Mouse (Mus musculus): ENCODE data around the gene Mapk6. TPM values are rescaled to one million over a fixed set of nuclear protein-coding genes. Genes with fewer than 3 reads are reported as not detected.
A peak's percentile ranks its signal among the peaks of the same experiment; 100 is the strongest.
"Not testable (repeated sequence)": the region's sequence is repeated elsewhere in the genome, so short reads cannot be mapped to it uniquely, and the experiment has no call there.

Gene Mapk6
- total RNA-seq (2015; ENCODE audit: low replicate concordance) (8.4 and 11.7 TPM in 2 replicates), total RNA-seq (2017; ENCODE audit: low replicate concordance) (4.9 and 17.6 TPM in 2 replicates)

GRCm38 (mm10) chr9:75409852-75410378 lies at the start of gene Mapk6:
Gene Mapk6, minus strand, starts transcription at chr9:75410005.
- ATAC-seq (replicated peaks; ENCODE audit: low FRiP score, poor library complexity, severe bottlenecking) = peak; percentile 92

GRCm38 (mm10) chr9:75455684-75456083 lies 45.9 kb upstream of the Mapk6 start:
- ATAC-seq (replicated peaks; ENCODE audit: low FRiP score, poor library complexity, severe bottlenecking) = no peak

GRCm38 (mm10) chr9:75453994-75454393 lies 44.2 kb upstream of the Mapk6 start:
- ATAC-seq (replicated peaks; ENCODE audit: low FRiP score, poor library complexity, severe bottlenecking) = no peak

GRCm38 (mm10) chr9:75448021-75448420 lies 38.2 kb upstream of the Mapk6 start:
- ATAC-seq (replicated peaks; ENCODE audit: low FRiP score, poor library complexity, severe bottlenecking) = no peak

GRCm38 (mm10) chr9:75446574-75446973 lies 36.8 kb upstream of the Mapk6 start:
- not testable (repeated sequence) for ATAC-seq (replicated peaks; ENCODE audit: low FRiP score, poor library complexity, severe bottlenecking)

DNA sequence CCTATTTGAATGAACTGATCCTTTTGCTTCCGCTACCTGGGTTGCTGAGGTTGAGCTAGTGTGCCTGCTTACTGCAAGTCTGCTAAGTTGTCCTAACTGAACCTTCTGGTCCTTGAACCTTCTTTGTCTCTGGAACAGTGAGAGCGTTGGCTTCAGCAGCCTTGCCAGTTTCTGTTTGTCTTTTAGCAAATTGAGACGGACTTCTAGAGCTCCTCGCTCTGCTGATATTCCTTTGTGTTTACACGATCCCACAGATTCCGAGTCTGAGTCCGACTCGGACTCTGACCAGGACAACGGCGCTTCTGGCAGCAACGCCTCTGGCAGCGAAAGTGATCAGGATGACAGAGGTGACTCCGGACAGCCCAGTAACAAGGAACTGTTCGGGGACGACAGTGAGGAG lies 35.2 kb upstream of the Mapk6 start:
- no peak for ATAC-seq (replicated peaks; ENCODE audit: low FRiP score, poor library complexity, severe bottlenecking)

DNA sequence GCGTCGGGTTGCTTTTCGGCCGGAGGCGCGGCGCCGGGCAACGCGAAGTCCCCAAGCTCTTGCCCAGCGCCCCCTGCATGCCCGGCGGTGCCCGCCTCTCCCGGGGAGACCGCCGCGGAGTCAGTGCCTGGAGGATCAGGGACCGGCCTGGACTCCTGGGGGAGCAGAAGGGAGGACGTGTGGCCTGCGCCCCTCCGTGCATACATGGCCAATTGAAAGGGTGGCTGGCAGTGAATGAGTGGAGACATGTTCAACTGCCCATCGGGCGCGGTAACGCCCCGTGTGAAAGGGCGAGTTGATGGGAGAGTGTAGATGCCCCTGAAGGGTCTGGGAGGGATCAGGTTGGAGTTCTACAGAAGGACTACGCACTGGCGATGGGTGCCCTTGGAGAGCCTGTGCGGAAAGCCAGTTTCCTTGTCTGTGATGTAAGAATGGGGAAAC lies 31.9 kb upstream of the Mapk6 start:
- peak; percentile 76 for ATAC-seq (replicated peaks; ENCODE audit: low FRiP score, poor library complexity, severe bottlenecking)

- peak; percentile 79 for ATAC-seq (replicated peaks; ENCODE audit: low FRiP score, poor library complexity, severe bottlenecking)
These were observed 31.2 kb upstream of the Mapk6 start, which contains the start of gene Leo1 for GRCm38 (mm10) chr9:75440796-75441666. Gene Leo1, plus strand, starts transcription at chr9:75441524.

GRCm38 (mm10) chr9:75437653-75438385 lies 28.0 kb upstream of the Mapk6 start:
- ATAC-seq (replicated peaks; ENCODE audit: low FRiP score, poor library complexity, severe bottlenecking) = no peak

DNA sequence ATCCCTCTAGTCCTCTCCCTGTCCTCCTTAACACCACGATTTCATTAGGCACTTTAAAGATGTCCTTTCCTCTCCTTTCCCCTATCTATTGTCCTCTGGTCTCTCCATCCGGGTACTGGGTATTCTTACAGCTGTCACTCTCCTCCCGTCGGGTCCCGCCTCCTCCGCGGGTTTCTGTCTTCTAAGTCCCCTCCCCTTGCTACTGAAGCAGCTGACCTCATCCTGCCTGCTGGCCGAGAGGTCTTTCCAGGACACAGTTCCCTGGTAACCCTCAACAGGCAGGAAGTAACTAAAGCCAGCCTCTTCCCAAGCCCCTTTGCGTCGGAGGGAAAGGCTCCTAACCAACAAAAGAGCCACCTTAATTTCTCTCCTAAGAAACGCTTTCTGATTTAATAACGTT lies 26.1 kb upstream of the Mapk6 start:
- no peak for ATAC-seq (replicated peaks; ENCODE audit: low FRiP score, poor library complexity, severe bottlenecking)

DNA sequence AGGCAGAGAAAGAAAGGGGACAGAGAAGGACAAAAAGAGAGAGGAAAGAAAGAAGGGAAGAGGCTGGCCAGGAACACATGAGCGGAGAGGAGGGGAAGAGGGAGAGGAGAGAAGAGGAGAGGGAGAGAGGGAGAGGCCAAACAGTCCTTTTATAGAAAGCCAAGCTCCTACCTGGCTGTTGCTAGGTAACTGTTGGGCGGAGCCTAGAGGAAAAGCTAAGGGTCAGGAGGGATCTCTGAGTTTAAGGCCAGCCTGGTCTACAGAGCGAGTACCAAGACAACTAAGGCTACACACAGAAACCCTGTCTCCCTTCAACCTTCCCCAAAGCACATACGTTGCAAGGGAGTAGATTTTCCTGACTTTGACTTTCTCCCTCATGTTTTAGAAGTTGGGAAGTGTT lies 25.5 kb upstream of the Mapk6 start:
- ATAC-seq (replicated peaks; ENCODE audit: low FRiP score, poor library complexity, severe bottlenecking) = no peak

DNA sequence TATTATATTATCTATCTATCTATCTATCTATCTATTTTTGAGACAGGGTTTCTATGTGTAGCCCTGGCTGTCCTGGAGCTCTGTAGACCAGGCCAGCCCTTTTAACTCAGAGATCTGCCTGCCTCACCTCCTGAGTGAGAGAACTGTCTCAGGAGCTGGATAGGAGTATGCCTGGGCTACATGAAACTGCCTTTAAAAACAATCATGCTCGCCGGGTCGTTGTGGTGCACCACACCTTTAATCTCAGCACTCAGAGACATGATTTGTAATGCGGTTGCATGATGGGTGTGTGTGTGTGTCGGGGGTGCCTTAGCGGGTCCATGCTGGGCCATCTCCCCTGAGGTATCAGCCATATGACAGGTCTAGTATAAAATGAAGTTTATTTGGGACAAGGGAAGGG lies 25.1 kb upstream of the Mapk6 start:
- no peak for ATAC-seq (replicated peaks; ENCODE audit: low FRiP score, poor library complexity, severe bottlenecking)

DNA sequence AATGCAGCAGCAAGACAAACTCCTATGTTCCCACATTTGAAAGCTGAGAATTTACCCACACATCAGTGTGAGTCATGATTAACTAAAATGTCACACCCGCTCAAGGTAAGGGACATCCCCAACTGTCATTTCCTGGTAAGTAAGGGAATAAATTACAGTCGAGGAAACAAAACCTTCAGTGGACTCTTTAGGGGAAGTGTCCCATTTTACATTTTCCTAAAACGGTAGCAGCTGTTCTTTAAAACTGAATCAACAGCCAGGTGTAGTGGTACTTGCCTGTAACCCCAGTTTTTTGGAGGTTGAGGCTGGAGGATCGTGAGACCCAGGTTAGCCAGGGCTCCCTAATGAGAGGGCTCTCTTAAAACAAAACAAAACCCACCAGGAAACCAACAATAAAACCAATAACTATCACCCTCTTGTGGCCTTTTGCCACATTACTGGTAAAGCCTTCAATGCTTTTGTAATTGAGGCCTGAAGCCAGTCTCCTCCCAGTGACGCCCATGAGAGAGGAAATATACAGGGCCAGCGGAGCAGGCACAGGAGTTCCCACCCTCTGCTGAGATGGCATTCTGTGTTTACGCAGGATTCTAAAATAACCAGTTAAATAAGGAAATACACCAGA lies 24.5 kb upstream of the Mapk6 start:
- no peak for ATAC-seq (replicated peaks; ENCODE audit: low FRiP score, poor library complexity, severe bottlenecking)

DNA sequence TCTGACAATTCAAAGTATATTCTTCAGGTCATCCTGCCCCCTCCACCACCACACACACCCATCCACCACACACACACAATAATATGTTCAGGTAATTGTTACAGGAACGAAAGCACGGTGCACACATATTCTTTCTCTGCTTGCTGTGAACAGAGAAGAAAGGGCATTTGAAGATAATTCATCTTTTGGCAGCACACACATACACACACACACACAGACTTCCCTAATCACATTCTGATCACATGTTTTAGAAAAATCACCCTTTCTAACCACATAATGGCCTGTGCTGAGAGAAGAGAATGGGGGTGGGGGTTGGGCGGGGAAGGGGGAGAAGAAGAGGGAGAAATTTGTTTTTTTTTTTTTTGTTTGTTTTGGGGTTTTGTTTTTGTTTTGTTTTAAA lies 22.9 kb upstream of the Mapk6 start:
- ATAC-seq (replicated peaks; ENCODE audit: low FRiP score, poor library complexity, severe bottlenecking) = no peak

- ATAC-seq (replicated peaks; ENCODE audit: low FRiP score, poor library complexity, severe bottlenecking) = peak; percentile 64
These were observed 21.2 kb upstream of the Mapk6 start for GRCm38 (mm10) chr9:75430822-75431621.

DNA sequence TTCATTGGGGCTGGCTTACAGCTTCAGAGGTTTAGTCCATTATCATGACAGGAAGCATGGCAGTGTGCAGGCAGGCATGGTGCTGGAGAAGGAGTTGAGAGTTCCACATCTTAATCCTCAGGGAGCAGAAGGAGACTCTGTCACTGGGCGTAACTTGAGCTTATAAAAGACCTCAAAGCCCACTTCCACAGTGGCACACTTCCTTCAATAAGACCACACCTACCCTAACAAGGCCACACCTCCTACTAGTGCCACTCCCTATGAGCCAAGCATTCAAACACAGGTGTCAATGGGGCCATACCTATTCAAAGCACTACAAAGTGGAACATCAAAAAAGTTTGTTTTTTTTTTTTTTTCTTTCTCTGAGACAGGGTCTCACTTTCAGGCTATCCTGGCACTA lies 19.9 kb upstream of the Mapk6 start:
- no peak for ATAC-seq (replicated peaks; ENCODE audit: low FRiP score, poor library complexity, severe bottlenecking)

DNA sequence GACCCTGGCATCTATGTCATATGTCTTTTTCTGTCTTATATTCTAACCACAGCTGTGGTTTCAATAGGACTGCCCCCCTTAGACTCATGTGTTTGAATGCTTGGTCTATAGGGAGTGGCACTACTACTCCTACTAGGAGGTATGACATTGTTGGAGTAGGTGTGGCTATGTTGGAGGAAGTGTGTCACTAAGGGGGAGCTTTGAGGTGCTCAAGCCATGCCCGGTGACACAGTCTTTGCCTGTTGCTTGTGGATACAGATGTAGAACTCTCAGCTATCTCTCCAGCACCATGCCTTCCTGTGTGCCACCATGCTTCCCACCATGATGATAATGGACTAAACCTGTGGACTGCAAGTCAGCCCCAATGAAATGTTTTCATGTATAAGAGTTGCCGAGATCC lies 19.2 kb upstream of the Mapk6 start:
- no peak for ATAC-seq (replicated peaks; ENCODE audit: low FRiP score, poor library complexity, severe bottlenecking)

DNA sequence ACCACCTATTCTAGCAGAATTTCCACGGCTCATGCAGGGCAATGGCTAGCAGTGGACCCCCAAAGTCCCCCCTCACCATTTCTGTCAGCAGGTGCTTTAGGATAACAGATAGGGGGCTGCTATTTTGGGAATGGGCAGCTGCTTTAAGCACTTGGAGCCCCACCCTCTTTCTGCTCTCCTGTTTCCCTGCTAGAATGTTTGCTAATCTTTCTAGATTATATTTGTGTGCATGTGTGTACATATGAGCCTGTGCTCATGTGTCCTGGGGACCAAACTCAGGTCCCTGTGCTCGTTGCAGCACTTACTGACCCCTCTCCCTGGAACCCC lies 18.4 kb upstream of the Mapk6 start:
- no peak for ATAC-seq (replicated peaks; ENCODE audit: low FRiP score, poor library complexity, severe bottlenecking)
